Mouse (Mus musculus) liver, postnatal 0 days (tissue): Measurements from ENCODE around the gene Dab1.

Experiments used
- CTCF ChIP-seq: sonication (generic); IDR thresholded peaks from 2 replicates; pipeline ENCODE4 v1.5.1; 2016; ENCODE audit warnings: antibody characterized with exemption, low read depth
- EP300 ChIP-seq: IDR thresholded peaks from 2 replicates; pipeline ENCODE4 v1.6.1; 2016; ENCODE audit warnings: antibody characterized with exemption, low read depth, mild to moderate bottlenecking

- TF ChIP-seq CTCF (no peak), EP300 (no peak)
These were observed 43.6 kb upstream of the Dab1 start for GRCm38 (mm10) chr4:103575556-103575955.
